Mouse (Mus musculus) lung, embryonic 15.5 days (tissue): ENCODE results near the gene Serpini2. TPM values are rescaled to one million over a fixed set of nuclear protein-coding genes. Genes with fewer than 3 reads are reported as not detected.
"Not testable (repeated sequence)": the region's sequence is repeated elsewhere in the genome, so short reads cannot be mapped to it uniquely, and the experiment has no call there.

Experiments used
- ATAC-seq: fragments of 200-750 bp; cut with Nextera tagmentation; 2 replicates; pipeline ENCODE4 v1.8.0; 2017; ENCODE audit warnings: moderate number of reproducible peaks, borderline replicate concordance; ENCODE audit not compliant: low FRiP score, low TSS enrichment; ENCODE audit errors: extremely low read depth
- H3K27ac ChIP-seq: fragments of 300-500 bp; sonication (generic); 2 replicates; pipeline ENCODE4 v1.5.1; 2015; ENCODE audit warnings: moderate library complexity, mild to moderate bottlenecking, inconsistent platforms
- H3K27me3 ChIP-seq: fragments of 300-500 bp; sonication (generic); 2 replicates; pipeline ENCODE4 v1.6.1; 2015; ENCODE audit warnings: inconsistent platforms
- H3K36me3 ChIP-seq: fragments of 300-500 bp; sonication (generic); 2 replicates; pipeline ENCODE4 v1.6.1; 2015; ENCODE audit warnings: inconsistent platforms
- H3K4me1 ChIP-seq: fragments of 300-500 bp; sonication (generic); 2 replicates; pipeline ENCODE4 v1.6.1; 2015; ENCODE audit warnings: inconsistent platforms
- H3K4me2 ChIP-seq: fragments of 300-500 bp; sonication (generic); 2 replicates; pipeline ENCODE4 v1.6.1; 2015; ENCODE audit warnings: inconsistent platforms, mild to moderate bottlenecking, moderate library complexity
- H3K4me3 ChIP-seq: fragments of 300-500 bp; sonication (generic); 2 replicates; pipeline ENCODE4 v1.5.1; 2015; ENCODE audit warnings: mild to moderate bottlenecking, inconsistent platforms
- H3K9ac ChIP-seq: fragments of 300-500 bp; sonication (generic); 2 replicates; pipeline ENCODE4 v1.6.1; 2015; ENCODE audit warnings: inconsistent platforms
- H3K9me3 ChIP-seq: fragments of 300-500 bp; sonication (generic); 2 replicates; pipeline ENCODE4 v1.6.1; 2016; ENCODE audit warnings: inconsistent platforms
- WGBS: fragments of 180-500 bp; shearing (Covaris S2); methylation state at CpG from one replicate; pipeline ENCODE4 v1.1.7; 2015; 5-methylcytosine and 5-hydroxymethylcytosine counted together
- polyA plus RNA-seq: library from polyadenylated mRNA; unstranded; fragments of >200 nt; fragmentation: Nextera tagmentation; extraction: Ambion mirVana; gene quantifications from 2 replicates; pipeline ENCODE4 v1.2.1, GENCODE M21; 2015

Gene Serpini2
- polyA plus RNA-seq: 0.23 TPM in 1 of 2 replicates, not detected in the other

DNA sequence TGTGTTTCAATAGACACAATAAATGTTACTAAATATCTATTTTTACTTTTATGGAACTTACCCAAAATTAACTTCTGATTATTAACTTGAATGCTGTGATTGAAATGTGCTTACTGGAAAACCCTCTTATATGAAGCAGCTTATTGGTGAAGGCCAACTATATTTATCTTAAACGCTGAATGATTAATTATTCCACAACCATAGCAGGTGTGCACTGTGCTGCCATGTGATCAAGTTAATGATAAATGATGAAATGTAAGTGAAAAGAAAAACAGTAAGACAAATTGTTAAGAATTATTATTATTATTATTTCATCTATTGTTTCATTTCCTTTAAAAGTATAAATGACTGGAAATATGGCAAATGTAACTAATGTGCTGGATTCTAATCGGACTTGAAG, at the start of gene Serpini2:
Gene Serpini2 (minus strand): TSS at position 101 of the 400 bp plus-strand sequence.
- Histone ChIP-seq H3K36me3 (no peaks in the 10 kb centered on the region), H3K4me3 (no peak within 1 kb of the TSS), H3K27me3 (no peaks in the 10 kb centered on the region), H3K4me1 (no peaks in the 10 kb centered on the region), H3K27ac (no peak within 1 kb of the TSS), H3K9me3 (no peaks in the 10 kb centered on the region), H3K4me2 (no peak within 1 kb of the TSS), H3K9ac (no peak within 1 kb of the TSS)
- WGBS: 69% methylated on average over 2 of the region's 2 CpGs
- ATAC-seq: no peak

DNA sequence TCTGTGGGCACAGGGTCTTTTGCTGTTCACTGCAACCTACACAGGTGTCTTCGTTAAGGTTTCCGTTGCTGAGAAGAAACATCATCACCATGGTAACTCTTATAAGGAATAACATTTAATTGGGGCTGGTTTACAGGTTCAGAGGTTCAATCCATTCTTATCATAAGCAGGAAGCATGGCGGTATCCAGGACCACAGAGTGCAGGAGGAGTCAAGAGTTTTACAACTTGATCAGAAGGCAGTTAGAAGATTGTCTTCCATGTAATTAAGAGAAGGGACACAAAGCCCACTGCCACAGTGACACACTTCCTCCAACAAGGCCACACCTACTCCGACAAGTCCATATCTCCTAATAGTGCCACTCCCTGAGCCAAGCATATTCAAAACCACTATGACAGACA, 39.0 kb upstream of the Serpini2 start:
- H3K9me3 ChIP-seq: no peaks in the 10 kb centered on the region
- H3K4me2 ChIP-seq: no peak overlapping the region
- H3K9ac ChIP-seq: no peak overlapping the region
- no peak for ATAC-seq
- WGBS: 87% methylated on average over 4 of the region's 4 CpGs
- no peaks in the 10 kb centered on the region for H3K27me3 ChIP-seq
- H3K4me1 ChIP-seq: no peaks in the 10 kb centered on the region
- H3K27ac ChIP-seq: no peak overlapping the region
- no peaks in the 10 kb centered on the region for H3K36me3 ChIP-seq
- no peak overlapping the region for H3K4me3 ChIP-seq

DNA sequence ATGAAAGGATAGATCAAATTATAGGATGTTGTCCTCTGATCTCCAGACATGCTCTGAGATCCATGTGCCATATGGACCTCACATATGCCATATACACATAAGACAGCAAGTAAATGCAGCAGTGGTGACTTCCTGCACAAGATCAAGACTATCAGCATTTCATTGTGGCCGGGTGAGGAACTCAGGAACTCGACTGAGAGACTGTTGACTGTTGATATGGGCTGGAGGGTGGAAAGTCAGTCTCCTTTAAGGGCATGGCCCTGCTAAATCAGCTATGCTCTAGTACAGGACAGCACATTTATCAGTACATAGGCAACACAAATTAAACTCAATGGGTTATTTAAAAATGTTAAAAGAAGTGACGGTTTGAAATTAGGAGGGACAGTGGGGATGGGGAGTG, 38.4 kb upstream of the Serpini2 start:
- Histone ChIP-seq H3K4me3 (no peak overlapping the region), H3K27me3 (no peaks in the 10 kb centered on the region), H3K4me1 (no peaks in the 10 kb centered on the region), H3K9me3 (no peaks in the 10 kb centered on the region), H3K27ac (no peak overlapping the region), H3K4me2 (no peak overlapping the region), H3K9ac (no peak overlapping the region), H3K36me3 (no peaks in the 10 kb centered on the region)
- WGBS: 57% methylated on average over 3 of the region's 3 CpGs
- no peak for ATAC-seq

DNA sequence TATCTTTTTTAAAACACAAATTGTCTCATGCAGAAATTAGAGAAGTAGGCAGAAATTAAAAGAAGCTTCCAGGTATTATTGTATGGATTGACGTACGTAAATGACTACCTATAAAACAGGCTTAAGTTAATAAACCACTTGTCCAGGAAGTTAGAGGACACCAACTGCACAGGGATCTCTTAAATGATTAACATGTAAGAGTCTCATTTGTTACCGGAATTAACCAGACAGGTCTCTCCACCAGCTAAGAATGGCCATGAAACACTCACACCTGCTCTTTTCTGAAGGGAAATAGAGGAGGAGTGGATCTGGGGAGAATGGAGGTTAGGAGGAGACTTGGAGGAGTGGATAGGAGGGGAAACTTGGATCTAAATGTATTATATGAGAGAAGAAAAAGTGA, 35.7 kb upstream of the Serpini2 start:
- Histone ChIP-seq H3K4me2 (no peak overlapping the region), H3K36me3 (no peaks in the 10 kb centered on the region), H3K9ac (no peak overlapping the region), H3K4me3 (no peak overlapping the region), H3K4me1 (no peaks in the 10 kb centered on the region), H3K27ac (no peak overlapping the region), H3K27me3 (no peaks in the 10 kb centered on the region), H3K9me3 (no peaks in the 10 kb centered on the region)
- 81% methylated on average over 3 of the region's 3 CpGs for WGBS
- ATAC-seq: no peak

DNA sequence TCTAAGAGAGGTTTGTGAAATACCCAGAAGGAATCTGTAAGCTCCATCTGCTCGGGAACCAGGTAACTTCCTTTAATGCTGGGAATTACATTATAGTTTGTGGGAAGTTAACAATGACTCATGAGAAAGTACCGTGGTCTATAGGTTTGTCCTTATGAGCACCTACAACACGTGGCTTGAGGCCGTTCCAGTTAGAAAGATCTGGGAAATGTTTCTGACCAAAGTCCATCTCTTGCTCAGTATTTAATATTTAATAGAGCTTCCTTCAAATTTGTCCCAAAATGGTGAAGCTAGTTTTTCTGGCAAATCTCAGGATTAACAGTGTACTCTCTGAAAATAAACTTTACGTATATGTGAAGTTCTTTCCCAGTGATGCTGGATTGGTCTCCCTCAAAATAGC, 34.7 kb upstream of the Serpini2 start:
- no peak overlapping the region for H3K27ac ChIP-seq
- WGBS: 90% methylated on average over 5 of the region's 5 CpGs
- no peak for ATAC-seq

DNA sequence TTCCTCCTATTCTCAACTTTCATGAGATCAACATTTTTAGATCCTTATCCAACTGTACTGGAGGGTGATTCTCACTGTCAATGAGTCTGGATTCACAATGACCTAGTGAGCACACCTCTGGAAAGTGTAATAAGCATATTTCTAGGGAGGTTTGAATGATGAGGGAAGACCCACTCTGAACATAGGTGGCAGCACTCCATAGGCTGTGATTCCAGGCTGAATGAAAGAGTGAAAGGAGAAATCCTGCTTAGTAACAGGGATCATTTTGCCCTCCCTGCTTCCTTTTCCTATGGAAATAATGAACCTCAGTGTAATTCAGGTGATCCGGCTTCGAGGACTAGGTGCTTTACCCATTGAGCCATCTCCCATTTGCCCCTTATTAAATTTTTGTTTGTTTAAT, 31.2 kb upstream of the Serpini2 start:
- WGBS: 91% methylated on average over 2 of the region's 2 CpGs
- no peak overlapping the region for H3K9ac ChIP-seq
- H3K36me3 ChIP-seq: no peaks in the 10 kb centered on the region
- ATAC-seq: no peak
- H3K4me3 ChIP-seq: no peak overlapping the region
- H3K9me3 ChIP-seq: no peaks in the 10 kb centered on the region
- no peaks in the 10 kb centered on the region for H3K4me1 ChIP-seq
- H3K27me3 ChIP-seq: no peaks in the 10 kb centered on the region
- no peak overlapping the region for H3K27ac ChIP-seq
- H3K4me2 ChIP-seq: no peak overlapping the region

More for the DNA sequence above, 34.7 kb upstream of the Serpini2 start:
- Histone ChIP-seq H3K4me3 (no peak overlapping the region), H3K9ac (no peak overlapping the region), H3K4me1 (no peaks in the 10 kb centered on the region), H3K27me3 (no peaks in the 10 kb centered on the region), H3K36me3 (no peaks in the 10 kb centered on the region), H3K4me2 (no peak overlapping the region), H3K9me3 (no peaks in the 10 kb centered on the region)

DNA sequence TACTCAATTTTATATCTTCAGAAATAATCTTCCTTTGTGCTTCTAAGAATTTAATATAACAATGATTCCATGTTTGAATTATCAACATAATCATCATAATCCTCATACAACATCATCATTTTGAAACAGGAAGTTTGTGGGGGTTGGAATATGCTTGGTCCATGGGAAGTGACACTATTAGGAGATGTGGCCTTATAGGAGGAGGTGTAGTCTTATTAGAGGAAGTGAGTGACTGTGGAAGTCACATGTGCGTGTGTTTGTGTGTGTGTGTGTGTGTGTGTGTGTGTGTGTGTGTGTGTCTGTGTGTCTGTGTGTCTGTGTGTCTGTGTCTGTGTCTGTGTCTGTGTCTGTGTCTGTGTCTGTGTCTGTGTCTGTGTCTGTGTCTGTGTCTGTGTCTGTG, 29.6 kb upstream of the Serpini2 start:
- H3K9ac ChIP-seq, H3K36me3 ChIP-seq, ATAC-seq, H3K4me3 ChIP-seq, H3K4me2 ChIP-seq, H3K27ac ChIP-seq, H3K9me3 ChIP-seq, H3K27me3 ChIP-seq, H3K4me1 ChIP-seq: not testable (repeated sequence)
- 100% methylated on average over 1 of the region's 1 CpGs for WGBS

DNA sequence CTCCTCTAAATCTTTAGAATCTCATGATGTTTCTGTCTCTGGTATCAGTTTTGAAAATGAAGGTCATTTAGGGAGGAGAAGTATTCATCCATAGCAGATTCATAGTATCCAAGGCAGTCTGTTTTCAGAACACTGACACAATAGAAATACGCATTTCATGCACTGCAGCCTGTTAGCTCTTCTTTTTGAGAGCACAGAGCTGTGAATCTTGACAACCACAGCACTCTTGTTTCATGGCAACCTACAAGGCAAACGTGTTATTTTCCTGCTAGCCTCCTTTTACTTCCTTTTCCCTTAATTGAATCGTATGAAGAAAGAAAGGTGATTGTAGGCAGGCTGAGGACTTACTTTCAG, 27.9 kb upstream of the Serpini2 start:
- no peak overlapping the region for H3K4me2 ChIP-seq
- ATAC-seq: no peak
- no peaks in the 10 kb centered on the region for H3K9me3 ChIP-seq
- H3K9ac ChIP-seq: no peak overlapping the region
- no peak overlapping the region for H3K27ac ChIP-seq
- H3K36me3 ChIP-seq: no peaks in the 10 kb centered on the region
- no peak overlapping the region for H3K4me3 ChIP-seq
- 52% methylated on average over 3 of the region's 3 CpGs for WGBS
- no peaks in the 10 kb centered on the region for H3K27me3 ChIP-seq
- no peaks in the 10 kb centered on the region for H3K4me1 ChIP-seq

DNA sequence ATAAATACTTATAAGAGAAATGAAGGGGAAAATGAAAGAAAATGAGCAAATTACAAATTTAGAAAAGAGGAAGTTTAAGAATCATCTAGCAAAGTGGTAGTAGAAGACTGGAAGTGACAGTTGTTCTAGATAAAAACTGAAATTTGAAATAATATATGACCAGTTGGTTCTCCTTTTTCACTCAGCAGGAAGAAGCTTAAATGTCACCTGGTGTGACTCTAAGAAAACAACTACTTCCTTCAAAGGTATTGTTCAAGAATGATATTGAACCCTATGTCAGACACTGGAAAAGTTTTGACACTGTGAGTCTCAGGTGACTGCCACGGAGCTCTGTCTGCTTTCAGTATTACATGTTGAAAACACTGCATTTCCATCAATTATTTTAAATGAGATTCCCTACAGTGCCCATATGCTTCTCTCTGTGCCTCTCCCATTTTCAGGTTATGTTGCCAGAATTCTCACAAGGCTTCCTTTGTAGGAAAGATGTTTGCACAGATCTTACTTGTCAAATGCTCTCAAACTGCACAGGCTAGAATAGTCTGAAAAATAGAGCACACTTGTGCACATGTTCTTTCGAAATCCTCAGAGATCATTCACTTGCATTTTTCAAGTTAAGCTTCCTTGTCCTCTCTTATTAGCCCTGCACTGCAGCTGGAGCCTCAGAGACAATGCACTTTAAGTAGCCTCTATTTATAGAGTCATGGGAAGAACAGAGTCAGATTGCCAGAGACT, 27.3 kb upstream of the Serpini2 start:
- Histone ChIP-seq H3K27me3 (no peaks in the 10 kb centered on the region), H3K9ac (no peak overlapping the region), H3K36me3 (no peaks in the 10 kb centered on the region), H3K4me2 (no peak overlapping the region), H3K4me1 (no peaks in the 10 kb centered on the region), H3K27ac (no peak overlapping the region), H3K4me3 (no peak overlapping the region), H3K9me3 (no peaks in the 10 kb centered on the region)
- ATAC-seq: no peak
- 63% methylated on average over 2 of the region's 2 CpGs for WGBS

DNA sequence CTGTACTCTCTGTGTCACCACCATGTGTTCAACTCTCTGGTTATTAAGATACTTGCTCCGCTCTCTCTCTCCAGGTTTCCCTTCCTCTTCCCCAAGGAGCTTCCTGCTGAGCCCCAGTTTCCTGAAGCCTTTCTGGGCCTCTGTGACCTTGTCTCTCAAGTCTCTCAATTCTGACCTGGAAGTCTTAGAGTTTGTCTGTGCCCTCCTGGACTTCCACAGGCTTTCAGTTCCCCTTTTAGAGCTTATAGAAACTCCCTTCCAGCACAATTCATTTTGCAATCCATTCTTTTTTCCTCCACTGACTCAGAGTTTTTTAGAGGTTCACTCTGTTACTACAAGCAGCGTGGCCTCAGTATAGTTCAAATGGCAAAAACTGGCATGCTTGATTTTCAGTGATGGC, 23.4 kb upstream of the Serpini2 start:
- no peaks in the 10 kb centered on the region for H3K36me3 ChIP-seq
- H3K9ac ChIP-seq: no peak overlapping the region
- no peak overlapping the region for H3K27ac ChIP-seq
- no peak overlapping the region for H3K4me3 ChIP-seq
- 84% methylated on average over 2 of the region's 2 CpGs for WGBS
- H3K4me2 ChIP-seq: no peak overlapping the region
- H3K4me1 ChIP-seq: no peaks in the 10 kb centered on the region
- H3K27me3 ChIP-seq: no peaks in the 10 kb centered on the region
- H3K9me3 ChIP-seq: no peaks in the 10 kb centered on the region
- ATAC-seq: no peak

DNA sequence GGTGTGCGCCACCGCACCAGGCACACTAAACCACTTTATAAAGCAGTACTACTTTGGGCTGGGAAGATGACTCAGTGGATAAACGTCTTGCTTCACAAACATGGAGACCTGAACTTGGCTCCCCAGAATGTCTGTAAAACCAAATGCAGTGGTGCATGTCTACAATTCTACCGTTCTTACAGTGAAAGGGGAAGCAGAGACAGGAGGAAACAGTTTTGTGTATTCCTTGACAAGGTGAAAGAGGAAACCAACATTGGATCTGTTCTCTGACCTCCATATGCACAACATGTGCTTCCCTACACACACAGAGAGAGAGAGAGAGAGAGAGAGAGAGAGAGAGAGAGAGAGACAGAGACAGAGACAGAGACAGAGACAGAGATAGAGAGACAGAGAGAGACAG, 7.6 kb upstream of the Serpini2 start:
- ATAC-seq: no peak
- WGBS: 69% methylated on average over 4 of the region's 4 CpGs
- H3K4me3 ChIP-seq: no peak overlapping the region
- no peak overlapping the region for H3K4me2 ChIP-seq
- H3K27me3 ChIP-seq: no peaks in the 10 kb centered on the region
- no peaks in the 10 kb centered on the region for H3K9me3 ChIP-seq
- no peaks in the 10 kb centered on the region for H3K36me3 ChIP-seq
- H3K27ac ChIP-seq: no peak overlapping the region
- no peak overlapping the region for H3K9ac ChIP-seq
- no peaks in the 10 kb centered on the region for H3K4me1 ChIP-seq

DNA sequence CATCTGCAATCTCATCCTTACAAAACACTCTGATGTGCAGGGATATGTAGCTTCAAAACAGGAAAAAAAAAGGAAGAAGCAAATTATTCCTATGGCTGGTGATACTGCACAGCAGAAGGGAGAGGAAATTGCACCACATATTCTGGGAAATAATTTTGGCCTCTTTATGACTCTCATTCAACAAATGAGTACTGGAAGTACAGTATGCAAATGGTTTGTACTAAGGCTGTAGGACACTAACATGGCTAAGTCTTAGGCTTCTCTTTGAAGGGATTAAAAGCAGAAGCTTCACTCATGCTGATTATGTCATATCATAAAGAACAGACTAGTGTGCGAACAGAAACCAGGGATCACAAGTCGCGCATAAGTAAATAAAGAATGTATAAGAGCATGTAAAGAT, 6.6 kb upstream of the Serpini2 start:
- WGBS: 86% methylated on average over 3 of the region's 3 CpGs
- no peaks in the 10 kb centered on the region for H3K9me3 ChIP-seq
- H3K27ac ChIP-seq: no peak overlapping the region
- no peaks in the 10 kb centered on the region for H3K27me3 ChIP-seq
- H3K4me3 ChIP-seq: no peak overlapping the region
- H3K36me3 ChIP-seq: no peaks in the 10 kb centered on the region
- H3K9ac ChIP-seq: no peak overlapping the region
- ATAC-seq: no peak
- no peak overlapping the region for H3K4me2 ChIP-seq
- H3K4me1 ChIP-seq: no peaks in the 10 kb centered on the region

DNA sequence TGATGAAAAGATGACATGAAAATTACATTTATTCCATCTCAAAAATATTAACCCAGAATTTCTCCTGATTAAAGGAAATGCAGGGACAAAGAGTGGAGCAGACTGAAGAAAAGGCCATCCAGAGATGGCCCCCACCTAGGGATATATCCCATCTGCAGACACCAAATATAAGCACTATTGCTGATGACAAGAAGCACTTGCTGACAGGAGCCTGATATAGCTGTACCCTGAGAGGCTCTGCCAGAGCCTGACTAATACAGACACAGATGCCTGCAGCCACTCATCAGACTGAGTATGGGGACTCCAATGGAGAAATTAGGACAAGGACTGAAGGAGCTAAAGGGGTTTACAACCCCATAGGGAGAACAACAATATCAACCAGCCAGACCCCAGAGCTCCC, 5.2 kb upstream of the Serpini2 start:
- Histone ChIP-seq H3K4me2 (no peak overlapping the region), H3K27me3 (no peaks in the 10 kb centered on the region), H3K27ac (no peak overlapping the region), H3K36me3 (no peaks in the 10 kb centered on the region), H3K9me3 (no peaks in the 10 kb centered on the region), H3K9ac (no peak overlapping the region), H3K4me3 (no peak overlapping the region), H3K4me1 (no peaks in the 10 kb centered on the region)
- no peak for ATAC-seq
